Mouse (Mus musculus) testis, postnatal 10 days (tissue): ENCODE results near the gene Wdr20.
A peak's percentile ranks its signal among the peaks of the same experiment; 100 is the strongest.
"Not testable (repeated sequence)": the region's sequence is repeated elsewhere in the genome, so short reads cannot be mapped to it uniquely, and the experiment has no call there.

Experiments
- DNase-seq: peaks from one replicate; pipeline ENCODE4 v3.0.0; 2021; ENCODE audit warnings: low spot score

The Wdr20 gene

DNA sequence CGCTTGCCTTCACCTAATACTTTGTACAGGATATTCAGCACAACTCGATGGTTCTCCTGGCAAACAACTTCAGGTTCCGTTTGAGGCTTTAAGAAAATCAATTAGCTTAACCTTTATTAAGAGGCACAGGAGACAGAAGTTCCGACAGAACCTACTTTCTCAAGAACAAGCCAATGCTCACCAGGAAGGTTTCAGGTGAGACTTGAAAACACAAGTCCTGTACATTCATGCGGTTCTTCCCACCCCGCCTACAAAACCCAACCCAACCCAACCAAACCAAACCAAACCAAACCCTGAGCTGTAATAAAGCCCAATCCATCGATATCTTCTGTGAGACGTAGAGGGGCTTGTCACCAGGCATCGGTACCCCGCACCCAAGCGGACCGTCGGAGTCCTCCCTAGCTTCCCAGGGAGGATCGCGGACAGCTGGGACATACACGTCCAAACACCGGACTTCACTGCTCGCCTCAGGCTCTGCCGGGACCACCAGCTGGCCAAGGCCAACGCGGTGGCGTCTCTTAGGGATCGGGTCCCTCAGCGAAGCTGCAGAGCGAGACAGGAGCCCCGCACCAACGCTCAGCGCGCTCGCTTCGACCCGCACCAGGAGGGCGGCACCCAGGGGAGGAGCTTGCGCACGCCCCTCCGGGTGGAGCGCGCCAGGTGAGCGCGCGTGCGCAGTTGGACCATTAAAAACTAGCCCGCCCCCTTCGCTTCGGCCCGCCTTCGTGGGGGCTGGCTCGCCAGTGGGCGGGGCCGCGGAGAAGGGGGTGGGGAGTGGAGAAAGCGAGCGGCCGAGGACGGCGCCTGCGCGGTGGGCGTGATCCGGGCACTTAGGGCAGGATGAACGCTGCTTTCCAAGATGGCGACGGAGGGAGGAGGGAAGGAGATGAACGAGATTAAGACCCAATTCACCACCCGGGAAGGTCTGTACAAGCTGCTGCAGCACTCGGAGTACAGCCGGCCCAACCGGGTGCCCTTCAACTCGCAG, at the start of gene Wdr20:
TSS of gene Wdr20 (plus strand) at position 775 of the 988 bp plus-strand sequence.
- DNase-seq, result peak; percentile 100

GRCm38 (mm10) chr12:110688921-110689320, 48.8 kb upstream of the Wdr20 start:
- not testable (repeated sequence) for DNase-seq

GRCm38 (mm10) chr12:110689919-110690643, 47.7 kb upstream of the Wdr20 start:
- DNase-seq, result no peak

GRCm38 (mm10) chr12:110693378-110693777, 44.4 kb upstream of the Wdr20 start:
- DNase-seq, result not testable (repeated sequence)

DNA sequence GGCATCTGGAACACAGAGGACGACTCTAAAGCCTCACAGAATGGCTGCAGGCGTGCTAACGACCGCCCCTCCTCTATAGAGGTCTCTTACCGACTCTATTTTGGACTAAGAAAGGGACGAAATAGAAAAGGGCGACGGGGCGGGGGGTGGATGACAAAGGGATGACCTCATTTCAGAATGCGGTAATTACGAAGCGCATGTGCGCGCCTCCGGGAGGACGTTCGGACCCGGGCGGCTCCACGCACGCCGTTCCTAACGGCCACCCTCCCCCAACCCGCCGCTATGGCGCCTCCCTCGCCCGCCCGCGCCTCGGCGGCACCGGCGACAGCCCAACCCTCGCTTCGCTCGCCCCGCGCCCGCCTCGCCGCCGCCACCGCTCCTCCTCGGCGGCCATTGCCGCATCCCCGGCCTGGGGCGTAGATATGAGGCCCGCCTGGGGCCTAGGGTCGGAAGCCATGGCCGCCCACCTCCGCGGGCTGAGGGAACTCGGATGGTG, 42.0 kb upstream of the Wdr20 start:
- peak; percentile 75 for DNase-seq

DNA sequence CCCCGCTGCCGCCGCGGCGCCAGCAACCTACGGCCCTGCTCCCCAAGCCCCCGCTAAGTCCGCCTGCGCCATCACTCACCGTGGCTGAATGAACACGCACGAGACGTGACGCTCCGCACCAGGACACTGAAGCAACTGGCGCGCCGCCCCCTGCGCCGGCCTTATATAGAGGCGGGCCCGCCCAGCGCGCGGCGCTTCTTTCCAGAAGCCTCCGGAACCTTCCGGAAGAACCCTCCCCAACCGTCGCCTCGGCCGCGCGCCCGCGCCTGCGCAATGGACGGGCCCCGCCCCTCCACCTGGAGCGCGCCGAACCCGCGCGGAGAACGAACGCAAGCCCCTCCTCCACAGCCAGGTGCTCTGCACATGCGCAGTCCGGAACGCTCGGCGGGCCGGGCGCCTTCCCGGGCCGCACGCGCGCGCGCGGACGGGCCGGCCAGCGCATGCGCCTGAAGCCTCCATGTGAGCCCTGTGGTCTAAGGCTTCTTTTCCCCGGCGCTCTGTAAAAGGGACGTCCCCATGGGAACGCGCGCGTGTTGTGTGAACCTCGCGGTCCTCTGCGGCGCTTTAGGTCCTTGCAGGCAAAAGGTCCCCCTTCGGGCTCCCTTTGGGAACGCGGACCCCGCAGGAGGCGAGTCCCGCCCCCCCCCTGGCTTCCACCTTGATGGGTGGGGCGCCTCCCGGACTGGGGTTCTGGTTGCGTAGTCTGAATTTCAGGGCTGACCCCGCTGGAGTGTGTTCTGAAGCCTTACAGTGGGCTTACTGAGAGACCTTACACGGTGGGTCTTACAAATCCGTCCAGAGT, 41.4 kb upstream of the Wdr20 start:
- peak; percentile 99 for DNase-seq

DNA sequence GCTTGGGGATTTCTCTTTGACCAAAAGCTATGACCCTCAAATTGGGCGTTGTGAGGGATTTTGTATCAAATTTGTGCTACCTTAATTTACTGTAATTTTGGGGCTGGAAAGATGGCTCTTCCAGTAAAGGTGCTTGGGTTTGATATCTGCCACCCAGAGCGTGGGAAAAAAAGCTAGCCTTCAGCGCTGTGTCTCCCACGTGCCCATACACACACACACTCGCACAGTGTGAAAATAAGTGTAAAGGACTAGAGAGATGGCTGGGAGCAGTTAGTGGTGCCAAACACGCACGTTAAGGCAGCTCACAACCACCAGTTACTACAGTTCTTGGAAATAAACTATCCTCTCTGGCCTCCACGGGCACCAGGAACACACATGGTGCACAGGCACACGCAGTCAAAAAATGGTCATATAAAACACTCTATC, 40.8 kb upstream of the Wdr20 start:
- DNase-seq, result no peak

- no peak for DNase-seq
Measured at GRCm38 (mm10) chr12:110697457-110697856, 40.3 kb upstream of the Wdr20 start.

DNA sequence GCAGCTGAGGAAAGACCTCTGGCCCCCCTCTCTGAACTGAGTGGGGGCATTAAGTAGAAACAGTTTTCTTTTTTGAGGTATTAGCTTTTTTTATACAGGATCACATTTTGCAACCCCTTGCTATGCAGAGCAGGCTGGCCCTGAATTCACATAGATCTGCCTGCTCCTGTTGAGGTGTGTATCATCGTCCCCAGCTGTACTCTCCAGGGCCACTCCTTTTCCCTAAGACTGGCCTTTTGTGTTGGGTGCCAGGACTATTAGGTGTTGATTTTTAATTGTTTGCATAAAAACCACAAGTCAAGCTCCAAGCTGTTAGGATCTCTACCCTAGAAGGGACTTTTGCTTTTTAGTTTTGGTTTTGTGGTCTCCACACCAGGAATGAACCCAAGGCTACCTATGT, 39.7 kb upstream of the Wdr20 start:
- no peak for DNase-seq

- no peak for DNase-seq
Measured at GRCm38 (mm10) chr12:110698523-110699170, 39.1 kb upstream of the Wdr20 start.

- DNase-seq, result no peak
Measured at GRCm38 (mm10) chr12:110699171-110699547, 38.6 kb upstream of the Wdr20 start.

GRCm38 (mm10) chr12:110700730-110701129, 37.0 kb upstream of the Wdr20 start:
- DNase-seq, result no peak

- not testable (repeated sequence) for DNase-seq
Measured at GRCm38 (mm10) chr12:110701363-110701762, 36.4 kb upstream of the Wdr20 start.

GRCm38 (mm10) chr12:110702556-110702955, 35.2 kb upstream of the Wdr20 start, which contains the start of gene Hsp90aa1:
Gene Hsp90aa1 (minus strand): TSS chr12:110702728.
- DNase-seq, result no peak

- DNase-seq, result peak; percentile 93
Measured at GRCm38 (mm10) chr12:110703008-110703471, 34.7 kb upstream of the Wdr20 start.

DNA sequence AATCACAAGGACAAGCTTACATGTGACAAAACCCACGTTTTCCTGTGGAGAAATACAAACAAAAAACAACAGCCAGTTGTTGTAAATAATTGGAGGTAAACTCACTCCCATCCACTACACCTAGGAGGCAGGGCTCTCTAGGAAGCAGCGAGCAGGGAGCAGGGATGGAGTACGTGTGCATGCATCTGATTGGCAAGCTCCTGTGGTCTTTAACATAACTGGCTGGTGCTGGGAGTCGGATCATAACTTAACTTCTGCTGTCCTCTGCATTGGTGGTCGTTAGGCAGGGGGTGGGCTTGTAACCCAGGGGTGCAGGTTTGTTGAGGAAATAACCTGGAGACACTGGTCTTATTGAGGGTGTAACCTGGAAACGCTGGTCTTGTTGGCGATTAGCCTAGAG, 34.1 kb upstream of the Wdr20 start:
- DNase-seq, result no peak

GRCm38 (mm10) chr12:110705419-110705818, 32.3 kb upstream of the Wdr20 start:
- DNase-seq, result not testable (repeated sequence)

DNA sequence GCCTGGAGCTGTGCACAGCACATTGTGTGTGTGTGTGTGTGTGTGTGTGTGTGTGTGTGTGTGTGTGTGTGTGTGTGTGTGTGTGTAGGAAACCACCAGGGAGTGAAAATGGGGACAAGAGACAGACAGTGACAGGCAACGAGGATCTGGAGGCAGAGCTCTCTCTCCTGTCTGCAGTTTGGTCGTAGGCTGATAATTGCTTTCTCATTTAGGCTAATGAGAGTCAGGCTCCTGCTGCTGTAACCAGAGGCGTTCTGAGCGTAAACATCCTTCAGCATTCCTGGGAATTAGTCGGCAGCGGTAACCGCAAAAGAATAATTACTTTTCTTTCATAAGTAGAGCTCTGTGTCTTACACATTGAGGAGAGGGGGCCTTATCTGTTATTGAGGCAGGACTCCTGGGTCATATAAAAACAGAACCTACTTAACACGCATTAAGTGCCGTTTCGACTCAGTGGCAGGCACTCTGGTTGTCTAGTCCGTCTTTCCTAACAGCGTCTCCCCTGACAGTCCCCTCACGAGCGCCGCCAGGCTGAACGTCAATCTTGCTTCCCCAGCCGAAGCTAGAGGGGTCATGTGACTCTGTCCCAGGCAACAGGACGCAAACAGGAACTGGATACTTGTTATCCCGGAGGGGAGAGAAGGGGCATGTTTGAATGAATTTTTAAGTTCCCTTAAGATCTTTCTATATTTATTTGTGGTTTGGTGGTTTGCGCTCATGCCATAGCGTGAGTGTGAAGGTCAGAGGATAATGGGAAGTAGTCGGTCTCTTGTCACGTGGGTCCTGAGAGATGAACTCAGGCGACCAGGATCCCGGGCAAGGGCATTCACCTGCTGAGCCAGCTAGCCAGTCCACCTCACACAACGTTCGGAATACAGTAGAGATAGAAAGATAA, 31.2 kb upstream of the Wdr20 start:
- no peak for DNase-seq

GRCm38 (mm10) chr12:110707451-110707850, 30.3 kb upstream of the Wdr20 start:
- DNase-seq, result no peak

- peak; percentile 26 for DNase-seq
Measured at GRCm38 (mm10) chr12:110711270-110711669, 26.5 kb upstream of the Wdr20 start.
